Mouse (Mus musculus) thymus, postnatal 36 days (tissue): ENCODE data around the gene Gm8271.
"Not testable (repeated sequence)": the region's sequence is repeated elsewhere in the genome, so short reads cannot be mapped to it uniquely, and the experiment has no call there.

Experiments
- DNase-seq, 2 experiments: peaks; one replicate each; pipeline ENCODE4 v3.0.0; 2022; ENCODE audit warnings: mixed read lengths in 2 of 2

The Gm8271 gene

DNA sequence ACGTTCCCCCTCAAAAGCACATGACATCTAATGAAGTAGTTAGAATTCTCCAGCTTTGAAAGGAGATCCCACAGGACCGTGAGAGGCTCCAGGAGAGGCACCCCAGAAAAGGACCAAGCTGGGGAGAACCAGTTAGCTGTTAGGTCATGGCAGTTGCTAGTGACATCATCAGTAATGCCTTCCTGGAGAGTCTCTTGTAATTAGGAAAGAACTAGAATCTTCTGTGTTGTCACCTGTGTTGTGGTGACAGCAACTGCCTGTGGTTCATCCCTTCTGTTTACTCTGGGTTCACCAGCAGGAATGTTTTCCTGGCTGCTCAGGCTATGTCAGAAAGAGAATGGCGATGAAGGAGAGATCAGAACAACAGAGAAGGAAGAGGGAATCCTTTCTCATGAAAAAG is at the start of gene Gm8271:
Gm8271 (plus strand) TSS at position 301 of the 400 bp plus-strand sequence.
- DNase-seq: not testable (repeated sequence)

DNA sequence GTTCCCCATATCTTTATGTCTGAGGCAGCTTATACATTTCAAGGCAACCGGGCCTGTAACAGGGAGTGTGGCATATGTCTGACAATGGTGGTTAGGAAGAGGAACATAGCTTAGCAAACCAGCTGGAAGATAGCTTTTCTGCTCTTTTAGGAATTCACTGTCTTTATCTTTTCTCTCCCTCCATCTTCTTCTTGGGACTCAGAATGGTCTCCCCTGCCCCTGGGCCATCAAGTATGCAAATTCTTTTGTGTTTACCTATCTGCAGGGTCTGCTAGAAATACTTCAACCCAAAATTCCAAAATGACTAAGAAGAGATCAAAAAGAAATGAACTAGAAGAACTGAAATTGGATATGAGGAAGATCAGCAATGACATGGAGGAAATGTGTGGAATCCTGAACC is 21.4 kb upstream of the Gm8271 start, which contains the start of gene Gm3317:
Gm3317 (plus strand) TSS at position 301 of the 400 bp plus-strand sequence.
- not testable (repeated sequence) for DNase-seq
